Mouse (Mus musculus) mature B cell (primary cell): ENCODE results near the gene Pitpnm1.
"Not testable (repeated sequence)": the region's sequence is repeated elsewhere in the genome, so short reads cannot be mapped to it uniquely, and the experiment has no call there.

Experiments used
- in situ Hi-C: fragments of 300-500 bp; cut with MboI; formaldehyde crosslinking; loops from 2 replicates; pipeline ENCODE4 v1.14.3; 2019

The Pitpnm1 gene

DNA sequence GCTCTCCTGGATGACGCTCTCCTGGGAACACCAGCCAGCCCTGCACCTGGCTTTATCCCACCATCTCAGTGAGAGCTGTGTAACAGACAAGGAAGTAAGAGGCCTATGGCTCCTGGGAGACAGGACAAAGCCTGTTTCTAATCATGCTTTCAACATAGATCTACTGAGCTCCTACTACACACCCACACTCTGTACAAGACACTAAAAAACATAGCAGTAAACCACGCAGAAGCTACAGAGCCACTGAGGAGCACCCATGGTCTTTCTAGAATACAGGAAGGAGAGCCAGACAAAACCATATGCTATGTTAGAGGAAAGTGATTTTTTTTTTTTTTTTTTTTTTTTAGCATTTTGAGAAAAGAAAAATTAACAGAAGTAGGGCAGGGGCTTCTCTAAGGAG, 18.6 kb downstream of the Pitpnm1 start:
- in situ Hi-C loops = no loop called here

DNA sequence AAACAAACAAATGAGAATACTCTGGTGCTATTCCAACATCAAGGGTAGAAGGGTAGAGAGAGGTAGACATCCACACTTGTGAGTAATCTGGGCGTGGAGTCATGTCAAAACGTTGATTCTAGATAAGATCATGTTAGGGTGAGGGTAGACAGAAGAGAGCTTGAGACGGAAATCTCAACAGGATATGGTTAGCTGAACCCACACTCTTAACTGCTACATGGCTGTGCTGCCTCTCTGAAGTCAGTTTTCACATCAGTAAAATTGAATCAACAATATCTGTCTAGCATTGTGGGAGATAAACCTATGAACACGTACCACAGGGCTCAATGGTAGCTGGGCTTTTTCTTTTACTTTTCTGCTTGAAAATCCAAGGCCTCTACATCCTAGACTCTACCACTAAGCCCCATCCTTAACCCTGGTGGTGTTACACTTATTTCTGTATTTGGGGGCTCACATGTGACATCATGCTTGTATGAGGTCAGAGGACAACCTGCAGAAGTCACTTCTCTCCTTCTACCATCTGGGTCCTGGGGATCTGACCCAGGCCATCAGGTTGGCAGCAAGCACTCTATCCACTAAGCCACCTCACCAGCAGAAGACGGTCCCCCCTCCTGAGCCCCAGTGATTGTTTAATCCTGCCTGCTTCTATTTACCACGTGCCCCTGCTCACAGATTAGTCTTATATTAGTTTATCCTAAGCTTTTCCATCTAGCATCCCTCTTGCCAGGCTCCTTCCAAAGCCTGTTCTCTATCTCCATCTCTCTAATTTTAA, 20.1 kb downstream of the Pitpnm1 start:
- in situ Hi-C loops = no loop called here

- in situ Hi-C loops = no loop called here
These were observed 20.7 kb downstream of the Pitpnm1 start for GRCm38 (mm10) chr19:4120496-4120895.

GRCm38 (mm10) chr19:4121097-4121805, 21.5 kb downstream of the Pitpnm1 start:
- in situ Hi-C loops = no loop called here

DNA sequence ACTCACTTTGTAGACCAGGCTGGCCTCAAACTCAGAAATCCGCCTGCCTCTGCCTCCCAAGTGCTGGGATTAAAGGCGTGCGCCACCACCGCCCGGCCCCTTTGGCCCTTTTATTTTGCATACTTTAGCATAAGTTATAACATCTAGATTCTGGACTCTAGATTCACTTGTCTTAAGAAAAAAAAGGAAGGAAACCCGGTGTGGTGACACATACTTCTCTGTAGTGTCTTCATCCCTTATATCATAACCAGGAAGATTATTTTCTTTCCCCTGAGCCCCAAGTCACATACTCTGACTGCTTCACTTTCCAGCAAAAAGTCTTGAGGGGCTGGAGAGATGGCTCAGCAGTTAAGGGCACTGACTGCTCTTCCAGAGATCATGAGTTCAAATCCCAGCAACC, 22.1 kb downstream of the Pitpnm1 start:
- in situ Hi-C loops = not testable (repeated sequence)

- in situ Hi-C loops = no loop called here
These were observed 22.9 kb downstream of the Pitpnm1 start for GRCm38 (mm10) chr19:4122411-4123370.

- in situ Hi-C loops = no loop called here
These were observed 24.6 kb downstream of the Pitpnm1 start for GRCm38 (mm10) chr19:4124432-4124831.

- in situ Hi-C loops = not testable (repeated sequence)
These were observed 25.5 kb downstream of the Pitpnm1 start for GRCm38 (mm10) chr19:4125268-4125667.

DNA sequence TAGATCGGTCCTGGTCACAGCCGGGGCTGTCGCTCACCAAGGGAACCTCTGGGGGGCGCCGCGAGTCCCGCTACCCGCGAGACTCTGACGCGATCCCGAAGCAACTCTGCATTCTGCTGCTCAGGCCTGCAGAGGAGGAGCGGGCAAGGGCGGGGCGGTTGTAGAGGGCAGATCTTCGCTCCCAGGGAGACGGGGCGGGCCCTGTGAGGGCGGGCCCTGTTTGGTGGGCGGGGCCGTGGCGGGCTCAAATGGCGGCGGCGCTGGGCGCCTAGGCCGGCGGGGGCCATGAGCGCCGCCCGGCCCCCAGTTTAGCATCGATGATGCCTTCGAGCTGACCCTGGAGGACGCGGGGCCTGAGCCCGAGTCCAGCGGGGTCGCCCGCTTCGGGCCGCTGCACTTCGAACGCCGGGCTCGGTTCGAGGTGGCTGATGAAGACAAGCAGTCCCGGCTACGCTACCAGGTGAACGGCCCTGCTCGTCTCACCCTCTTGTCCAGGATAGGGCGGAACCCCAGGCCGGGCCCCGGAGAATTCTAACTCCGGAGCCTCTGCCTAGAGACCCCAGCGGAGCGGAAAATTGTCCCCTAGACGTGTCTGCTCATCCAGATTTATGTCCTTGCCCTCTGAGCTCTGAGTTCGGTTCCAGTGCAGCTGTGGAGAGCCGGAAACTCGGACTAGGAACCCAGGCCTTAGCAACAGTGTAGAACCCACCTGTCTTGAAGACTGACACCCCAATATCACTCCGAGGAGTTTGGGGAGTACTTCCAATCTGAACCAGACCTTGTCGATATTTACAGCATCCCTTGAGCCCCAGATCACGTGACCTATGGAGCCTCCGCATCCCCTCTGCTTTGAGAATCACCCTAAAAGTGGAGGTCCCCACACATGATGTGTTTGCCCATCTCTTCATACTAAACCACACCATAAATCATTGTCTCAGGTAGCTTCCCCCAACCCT, 26.2 kb downstream of the Pitpnm1 start, which contains the start of gene Aip:
Gene Aip (minus strand): TSS at position 118 of the 956 bp plus-strand sequence.
- in situ Hi-C loops = no loop called here

- in situ Hi-C loops = no loop called here
These were observed 27.1 kb downstream of the Pitpnm1 start for GRCm38 (mm10) chr19:4126759-4127495.

GRCm38 (mm10) chr19:4129462-4129861, 29.7 kb downstream of the Pitpnm1 start:
- in situ Hi-C loops = no loop called here

DNA sequence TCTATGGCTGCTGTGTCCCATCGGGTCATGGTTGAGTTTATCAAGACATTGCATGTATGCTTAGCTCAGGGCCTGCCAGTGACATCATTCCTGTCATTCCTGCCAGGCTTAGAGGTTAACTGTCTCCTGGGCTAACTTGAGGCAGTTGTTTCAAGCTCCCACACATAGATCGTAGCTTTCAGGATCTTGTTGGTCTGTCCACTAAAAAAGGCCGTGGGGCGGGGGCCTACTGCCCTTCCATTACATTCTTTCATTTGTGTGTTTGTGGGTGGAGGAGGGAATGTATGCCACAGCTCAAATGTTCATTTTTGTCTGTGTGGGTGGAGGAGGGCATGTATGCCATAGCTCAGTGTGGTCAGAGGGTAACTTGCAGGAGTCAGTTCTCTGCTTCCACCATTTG, 30.3 kb downstream of the Pitpnm1 start:
- in situ Hi-C loops = no loop called here

GRCm38 (mm10) chr19:4131075-4131474, 31.3 kb downstream of the Pitpnm1 start:
- in situ Hi-C loops = no loop called here

- in situ Hi-C loops = no loop called here
These were observed 32.0 kb downstream of the Pitpnm1 start for GRCm38 (mm10) chr19:4131768-4132167.

DNA sequence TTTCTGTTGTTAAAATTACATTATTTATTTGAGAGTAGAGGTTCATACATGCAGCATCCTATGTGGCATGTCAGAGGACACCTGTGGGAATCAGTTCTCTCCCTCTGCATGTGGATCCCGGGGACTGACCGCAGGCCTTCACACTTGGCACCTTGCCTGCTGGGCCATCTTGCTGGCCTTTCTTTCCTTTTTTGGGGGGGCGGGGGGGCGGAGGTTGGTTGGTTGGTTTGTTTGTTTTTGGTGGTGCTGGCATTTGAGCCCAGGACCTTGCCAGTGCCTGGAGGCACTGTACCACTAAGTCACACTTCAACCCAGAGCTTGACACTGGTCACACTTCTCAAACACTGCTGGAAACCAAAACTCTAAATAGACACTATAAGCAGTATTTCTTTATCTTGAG, 34.6 kb downstream of the Pitpnm1 start:
- in situ Hi-C loops = no loop called here

DNA sequence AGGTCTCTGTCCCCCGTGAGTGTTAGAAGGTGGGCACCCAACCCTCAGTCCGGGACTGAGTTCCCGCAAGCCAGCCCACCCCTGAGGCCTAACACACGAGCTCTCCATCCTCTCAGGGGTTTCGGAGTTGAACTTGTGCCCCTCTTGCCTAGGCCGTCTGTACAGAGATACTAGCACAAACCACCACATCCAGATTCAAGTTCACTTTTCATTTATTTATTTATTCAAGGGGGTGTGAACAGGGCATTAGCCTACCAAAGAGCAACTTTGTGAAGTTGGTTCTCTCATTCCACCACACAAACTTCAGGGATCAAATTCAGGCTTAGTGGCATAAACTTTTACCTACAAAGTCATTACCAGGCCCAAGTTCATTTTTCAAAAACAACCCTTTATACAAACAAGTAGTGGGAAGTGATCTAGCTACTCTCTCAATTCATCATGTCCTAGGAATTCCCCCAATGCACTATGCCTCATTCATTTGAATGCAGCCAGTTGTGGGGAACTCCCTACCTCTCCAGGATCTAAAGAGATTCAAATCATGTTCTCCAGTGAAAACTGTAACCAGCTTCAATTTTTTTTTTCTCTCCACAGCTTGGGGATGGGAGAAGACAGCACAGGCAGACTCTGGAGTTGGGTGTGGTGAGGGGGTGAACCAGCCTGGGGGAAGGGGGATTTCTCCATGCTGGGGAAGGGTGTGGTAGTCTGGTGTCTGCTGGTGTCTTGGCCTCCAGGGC, 35.6 kb downstream of the Pitpnm1 start:
- in situ Hi-C loops = not testable (repeated sequence)

DNA sequence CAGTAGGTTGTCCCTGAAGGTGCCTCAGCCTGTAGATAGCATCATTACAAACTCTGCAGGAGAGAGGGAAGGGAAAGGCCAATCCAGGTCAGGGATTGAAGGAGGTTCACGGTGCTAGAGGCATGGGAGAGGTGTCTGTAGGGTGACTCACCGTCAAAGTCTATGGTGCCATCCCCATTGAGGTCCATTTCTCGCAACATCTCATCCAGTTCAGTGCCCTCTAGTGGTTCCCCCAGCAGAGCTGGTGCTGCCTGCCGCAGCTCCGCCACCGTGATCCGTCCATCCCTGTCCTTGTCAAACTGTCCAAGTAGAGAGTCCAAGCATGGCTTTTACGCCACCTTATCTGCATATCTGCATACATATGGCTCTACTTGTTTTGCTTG, 36.2 kb downstream of the Pitpnm1 start:
- in situ Hi-C loops = not testable (repeated sequence)

DNA sequence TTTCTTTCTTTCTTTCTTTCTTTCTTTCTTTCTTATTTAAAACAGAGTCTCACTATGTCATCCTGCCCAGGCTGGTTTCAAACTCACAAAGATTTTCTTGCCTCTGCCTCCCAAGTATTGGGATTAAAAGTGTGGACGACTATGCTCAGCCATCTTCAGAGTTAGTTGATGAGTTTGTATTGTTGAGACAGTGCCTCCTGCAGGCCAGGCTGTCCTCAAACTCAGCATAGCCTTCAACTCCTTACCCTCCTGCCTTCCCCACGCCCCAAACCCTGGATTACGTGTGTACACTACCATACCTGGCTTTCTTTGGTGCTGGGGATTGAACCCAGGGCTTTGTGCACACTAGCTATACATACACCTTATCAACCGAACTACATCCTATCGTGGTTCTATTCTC, 36.7 kb downstream of the Pitpnm1 start:
- in situ Hi-C loops = no loop called here

DNA sequence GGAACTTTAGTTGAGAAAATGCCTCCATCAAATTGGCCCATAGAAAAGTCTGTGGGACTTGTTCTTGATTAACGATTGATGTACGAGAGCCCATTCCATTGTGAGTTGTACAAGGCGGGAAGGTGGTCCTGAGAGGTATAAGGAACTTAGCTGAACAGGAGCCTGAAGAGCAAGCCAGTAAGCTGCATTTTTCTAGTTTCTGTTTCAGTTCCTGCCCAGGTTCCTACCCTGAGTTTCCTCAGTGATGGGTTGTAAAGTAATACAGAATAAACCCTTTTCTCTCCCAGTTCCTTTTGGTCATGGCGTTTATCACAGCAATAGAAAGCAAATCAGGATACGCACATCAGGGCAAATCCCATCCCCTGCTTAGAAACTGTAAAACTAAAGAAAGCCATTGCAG, 38.1 kb downstream of the Pitpnm1 start:
- in situ Hi-C loops = no loop called here

GRCm38 (mm10) chr19:4139446-4139845, 39.6 kb downstream of the Pitpnm1 start, which contains the start of gene Gpr152:
Gpr152 (plus strand) TSS chr19:4139787.
- in situ Hi-C loops = no loop called here
